Mouse (Mus musculus) G1E (cell line): ENCODE results near the gene Usp13.

Experiments used
- CTCF ChIP-seq: IDR thresholded peaks from 2 replicates; pipeline ENCODE4 v1.5.1; 2012; ENCODE audit warnings: low read depth, low read length, inconsistent platforms, mixed read lengths
- GATA1 ChIP-seq: IDR thresholded peaks from 2 replicates; pipeline ENCODE4 v1.6.1; 2012; ENCODE audit warnings: borderline replicate concordance, low read length, inconsistent platforms, mixed read lengths
- GATA2 ChIP-seq: IDR thresholded peaks from 2 replicates; pipeline ENCODE4 v1.6.1; 2012; ENCODE audit warnings: low read depth, low read length, inconsistent platforms, borderline replicate concordance
- POLR2AphosphoS5 ChIP-seq: IDR thresholded peaks from 2 replicates; pipeline ENCODE4 v1.6.1; 2012; ENCODE audit warnings: low read depth, low read length, inconsistent platforms; ENCODE audit not compliant: insufficient replicate concordance
- TAL1 ChIP-seq: conservative IDR thresholded peaks from 2 replicates; pipeline ENCODE4 v1.6.1; 2012; ENCODE audit warnings: low read depth, low read length, inconsistent platforms, mixed read lengths

DNA sequence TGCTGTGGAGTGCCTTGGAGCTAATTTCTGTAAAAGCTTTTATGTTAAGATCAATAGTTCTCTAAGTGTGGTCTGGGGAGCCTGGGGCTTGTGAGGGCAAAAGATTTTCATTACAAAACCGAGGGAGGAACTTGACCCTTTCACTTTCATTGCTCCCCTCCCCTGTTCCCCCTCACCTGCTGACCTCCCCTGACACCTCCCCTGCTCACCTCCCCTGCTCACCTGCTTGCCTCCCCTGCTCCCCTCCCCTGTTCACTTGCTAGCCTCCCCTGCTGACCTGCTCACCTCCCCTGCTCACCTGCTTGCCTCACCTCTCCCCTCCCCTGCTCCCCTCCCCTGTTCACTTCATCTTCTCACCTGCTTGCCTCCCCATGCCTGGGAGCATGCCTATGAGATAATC, 134.0 kb downstream of the Usp13 start:
- TF ChIP-seq CTCF: no peak
- no peak for TF ChIP-seq GATA2
- TF ChIP-seq TAL1: no peak
- TF ChIP-seq POLR2AphosphoS5: no peak
- no peak for TF ChIP-seq GATA1
